Mouse (Mus musculus) kidney, embryonic 16.5 days (tissue): ENCODE results near the gene Pelo. TPM values are rescaled to one million over a fixed set of nuclear protein-coding genes. Genes with fewer than 3 reads are reported as not detected.

Experiments used
- ATAC-seq: fragments of 200-750 bp; cut with Nextera tagmentation; 2 replicates; pipeline ENCODE4 v1.8.0; 2017; ENCODE audit warnings: moderate TSS enrichment; ENCODE audit not compliant: low FRiP score, low TSS enrichment
- H3K27ac ChIP-seq: fragments of 300-500 bp; sonication (generic); 2 replicates; pipeline ENCODE4 v1.5.1; 2014; ENCODE audit warnings: low read length
- H3K27me3 ChIP-seq: fragments of 300-500 bp; sonication (generic); 2 replicates; pipeline ENCODE4 v1.6.1; 2014; ENCODE audit warnings: low read length, control low read depth, mixed read lengths; ENCODE audit not compliant: insufficient read depth
- H3K36me3 ChIP-seq: fragments of 300-500 bp; sonication (generic); 2 replicates; pipeline ENCODE4 v1.6.1; 2014; ENCODE audit warnings: low read length, control low read depth, mixed read lengths; ENCODE audit not compliant: insufficient read depth
- H3K4me1 ChIP-seq: fragments of 300-500 bp; sonication (generic); 2 replicates; pipeline ENCODE4 v1.6.1; 2014; ENCODE audit warnings: low read length, control low read depth, mixed read lengths; ENCODE audit not compliant: insufficient read depth
- H3K4me2 ChIP-seq: fragments of 300-500 bp; sonication (generic); replicated peaks from 2 replicates; pipeline ENCODE4 v1.6.1; 2014; ENCODE audit warnings: low read depth, low read length
- H3K4me3 ChIP-seq: fragments of 300-500 bp; sonication (generic); 2 replicates; pipeline ENCODE4 v1.5.1; 2014; ENCODE audit warnings: mild to moderate bottlenecking, low read length
- H3K9ac ChIP-seq: fragments of 300-500 bp; sonication (generic); replicated peaks from 2 replicates; pipeline ENCODE4 v1.6.1; 2014; ENCODE audit warnings: low read length
- H3K9me3 ChIP-seq: fragments of 300-500 bp; sonication (generic); 2 replicates; pipeline ENCODE4 v1.6.1; 2016; ENCODE audit warnings: low read length, control low read depth
- WGBS: fragments of 180-500 bp; shearing (Covaris S2); extraction: QIAGEN DNeasy Blood & Tissue Kit; methylation state at CpG from one replicate; pipeline ENCODE4 v1.1.7; 2014; 5-methylcytosine and 5-hydroxymethylcytosine counted together
- polyA plus RNA-seq: library from polyadenylated mRNA; unstranded; fragments of >200 nt; fragmentation: Nextera tagmentation; extraction: Ambion mirVana; gene quantifications from 2 replicates; pipeline ENCODE4 v1.2.1, GENCODE M21; 2015

Pelo gene
- polyA plus RNA-seq, 1 experiment from 2014 or later, result 5.8 TPM

DNA sequence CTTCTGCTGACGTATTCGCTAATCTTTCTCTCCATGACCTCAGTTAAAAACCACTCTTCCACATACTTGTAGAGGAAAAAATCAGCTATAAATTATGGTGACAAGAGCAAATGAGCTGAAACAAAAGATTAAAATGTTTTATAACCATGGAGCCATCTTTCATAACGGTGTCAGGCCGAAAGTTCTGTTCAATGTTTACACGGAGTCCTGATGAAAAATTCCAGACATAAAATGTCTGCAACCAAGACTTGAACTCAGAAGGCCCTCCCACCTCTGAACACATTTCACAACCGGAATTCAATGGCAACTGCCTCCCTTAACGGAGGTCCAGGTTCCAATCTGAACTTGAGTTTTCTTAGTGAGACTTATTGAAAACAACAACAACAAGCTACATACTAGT is 7.6 kb downstream of the Pelo start:
- no peak for ATAC-seq
- no peaks in the 10 kb centered on the region for H3K27me3 ChIP-seq
- H3K27ac ChIP-seq, result no peak overlapping the region
- no peak overlapping the region for H3K9ac ChIP-seq
- H3K36me3 ChIP-seq, result peaks cover 9% of the 10 kb centered on the region
- no peak overlapping the region for H3K4me3 ChIP-seq
- WGBS, result 47% methylated on average over 7 of the region's 7 CpGs
- H3K4me2 ChIP-seq, result no peak overlapping the region
- peaks cover 13% of the 10 kb centered on the region; the same call in 1 of the 2 replicates for H3K4me1 ChIP-seq
- H3K9me3 ChIP-seq, result no peaks in the 10 kb centered on the region

- 86% methylated on average over 3 of the region's 3 CpGs for WGBS
Observed at GRCm38 (mm10) chr13:115079996-115080585, 9.9 kb downstream of the Pelo start.

DNA sequence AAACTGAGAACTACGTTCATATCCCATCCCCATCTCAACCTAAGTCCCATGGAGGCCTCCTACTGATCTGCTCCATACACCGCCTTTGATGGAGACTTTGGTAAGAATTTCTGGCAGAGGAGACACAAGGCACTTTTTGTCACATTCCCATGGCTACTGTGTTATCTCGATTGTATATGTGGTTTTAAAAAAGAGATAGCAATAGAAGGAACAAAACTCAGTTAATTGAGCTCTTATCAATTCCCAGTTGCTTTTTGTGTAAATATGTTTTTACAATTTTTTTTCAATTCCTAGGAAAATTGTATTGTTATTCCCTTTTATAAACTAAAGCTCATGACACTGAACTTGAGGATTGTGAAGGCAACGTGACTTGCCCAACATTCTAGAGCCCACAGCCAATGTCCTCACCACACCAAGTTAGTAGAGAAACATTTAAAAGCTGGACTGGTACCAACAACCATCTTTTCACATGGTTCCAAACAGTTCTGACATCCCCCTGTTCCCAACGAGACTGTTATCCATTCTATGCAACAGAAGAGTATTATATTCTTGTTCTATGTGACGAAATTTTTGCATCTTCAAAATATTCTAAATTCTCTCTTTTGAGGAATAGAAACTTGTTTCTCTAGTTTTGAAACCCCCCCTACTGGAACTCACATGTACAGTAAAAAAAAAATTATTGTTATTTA is 10.8 kb downstream of the Pelo start:
- no peak overlapping the region for H3K4me3 ChIP-seq
- H3K27ac ChIP-seq, result no peak overlapping the region
- no peak for ATAC-seq
- no peak overlapping the region for H3K9ac ChIP-seq
- no peaks in the 10 kb centered on the region for H3K9me3 ChIP-seq
- H3K4me2 ChIP-seq, result no peak overlapping the region
- H3K4me1 ChIP-seq, result peaks cover 10% of the 10 kb centered on the region; the same call in 1 of the 2 replicates
- no peaks in the 10 kb centered on the region for H3K27me3 ChIP-seq
- no peaks in the 10 kb centered on the region for H3K36me3 ChIP-seq
- WGBS, result 87% methylated on average over 6 of the region's 6 CpGs

More at GRCm38 (mm10) chr13:115079996-115080585, 9.9 kb downstream of the Pelo start:
- no peaks in the 10 kb centered on the region for H3K27me3 ChIP-seq
- H3K27ac ChIP-seq, result no peak overlapping the region
- H3K36me3 ChIP-seq, result no peaks in the 10 kb centered on the region
- ATAC-seq, result no peak
- H3K9me3 ChIP-seq, result no peaks in the 10 kb centered on the region
- no peak overlapping the region for H3K9ac ChIP-seq
- H3K4me1 ChIP-seq, result peaks cover 10% of the 10 kb centered on the region; the same call in 1 of the 2 replicates
- H3K4me3 ChIP-seq, result no peak overlapping the region
- no peak overlapping the region for H3K4me2 ChIP-seq

GRCm38 (mm10) chr13:115077346-115078134 is 12.4 kb downstream of the Pelo start:
- peaks cover 13% of the 10 kb centered on the region for H3K4me1 ChIP-seq
- H3K9me3 ChIP-seq, result no peaks in the 10 kb centered on the region
- peak; percentile 20; the same call in 1 of the 2 replicates for ATAC-seq
- H3K4me2 ChIP-seq, result no peak overlapping the region
- no peaks in the 10 kb centered on the region for H3K36me3 ChIP-seq
- H3K9ac ChIP-seq, result no peak overlapping the region
- no peak overlapping the region for H3K27ac ChIP-seq
- WGBS, result 75% methylated on average over 9 of the region's 9 CpGs
- H3K4me3 ChIP-seq, result no peak overlapping the region
- no peaks in the 10 kb centered on the region for H3K27me3 ChIP-seq

DNA sequence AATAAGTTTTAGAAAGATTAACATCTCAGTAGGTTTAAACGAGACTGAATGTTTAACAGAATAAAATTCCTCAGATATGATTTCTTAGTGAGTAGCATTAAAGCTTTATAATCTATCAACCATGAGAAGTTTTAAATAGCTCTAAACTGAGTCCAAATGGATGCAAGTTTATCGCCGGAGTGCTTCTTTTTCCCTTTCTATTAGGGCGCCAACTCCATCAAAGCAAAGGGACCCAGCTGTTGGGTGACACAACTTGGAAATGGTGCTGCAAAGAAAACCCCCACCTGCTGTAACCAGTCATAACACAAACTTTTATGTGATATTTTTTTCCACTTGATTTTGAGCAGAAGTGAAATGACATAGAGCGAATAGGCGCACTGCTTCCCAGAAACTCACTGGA is 17.6 kb downstream of the Pelo start:
- no peak overlapping the region for H3K9ac ChIP-seq
- H3K9me3 ChIP-seq, result no peaks in the 10 kb centered on the region
- WGBS, result 70% methylated on average over 6 of the region's 6 CpGs
- H3K36me3 ChIP-seq, result no peaks in the 10 kb centered on the region
- H3K4me3 ChIP-seq, result no peak overlapping the region
- no peak for ATAC-seq
- no peak overlapping the region for H3K4me2 ChIP-seq
- peaks cover 20% of the 10 kb centered on the region for H3K4me1 ChIP-seq
- H3K27me3 ChIP-seq, result no peaks in the 10 kb centered on the region
- no peak overlapping the region for H3K27ac ChIP-seq

DNA sequence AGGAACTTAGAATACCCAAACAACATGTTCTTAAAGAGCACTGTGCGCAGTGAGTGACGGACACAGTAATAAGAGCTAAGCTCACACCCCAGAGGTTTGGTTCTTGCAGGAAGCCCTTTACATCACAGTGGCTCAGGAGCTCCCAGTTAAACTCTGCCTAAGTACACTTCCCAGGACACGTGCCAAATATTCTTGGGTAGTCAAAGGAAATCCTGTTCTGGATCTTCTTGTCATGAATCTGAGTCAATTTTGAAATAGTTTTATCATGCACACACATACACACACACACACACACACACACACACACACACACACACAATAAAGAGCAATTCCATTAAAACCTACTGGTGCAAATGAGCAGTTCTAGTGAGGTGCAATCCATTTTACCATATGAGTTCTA is 18.6 kb downstream of the Pelo start:
- no peak for ATAC-seq
- H3K4me1 ChIP-seq, result peaks cover 22% of the 10 kb centered on the region
- H3K36me3 ChIP-seq, result no peaks in the 10 kb centered on the region
- no peak overlapping the region for H3K27ac ChIP-seq
- 81% methylated on average over 3 of the region's 3 CpGs for WGBS
- no peak overlapping the region for H3K4me2 ChIP-seq
- no peaks in the 10 kb centered on the region for H3K27me3 ChIP-seq
- no peaks in the 10 kb centered on the region for H3K9me3 ChIP-seq
- no peak overlapping the region for H3K9ac ChIP-seq
- H3K4me3 ChIP-seq, result no peak overlapping the region

DNA sequence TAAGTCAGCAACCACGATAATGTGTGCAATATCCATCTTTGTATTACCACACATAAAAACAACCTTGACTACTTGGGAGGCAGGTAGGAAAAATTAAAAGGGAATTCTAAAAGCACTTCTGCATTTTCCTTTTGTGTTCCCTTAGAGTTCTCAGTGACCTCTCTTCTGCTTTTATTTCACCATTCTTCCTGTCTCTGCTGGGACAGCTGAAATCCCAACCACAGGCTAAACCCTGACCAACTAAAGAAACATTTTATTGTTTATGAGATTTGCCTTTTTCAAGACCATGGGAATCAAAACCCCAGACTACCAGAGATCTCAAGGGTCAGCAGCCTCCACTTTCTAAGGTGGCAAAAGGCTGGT is 22.0 kb downstream of the Pelo start:
- no peak overlapping the region for H3K4me2 ChIP-seq
- no peaks in the 10 kb centered on the region for H3K9me3 ChIP-seq
- no peak overlapping the region for H3K9ac ChIP-seq
- peak overlapping the region; percentile 79 for H3K27ac ChIP-seq
- ATAC-seq, result peak; percentile 35; the same call in 1 of the 2 replicates
- no peak overlapping the region for H3K4me3 ChIP-seq
- peaks cover 26% of the 10 kb centered on the region for H3K4me1 ChIP-seq
- H3K27me3 ChIP-seq, result no peaks in the 10 kb centered on the region
- WGBS, result 58% methylated on average over 1 of the region's 1 CpGs
- no peaks in the 10 kb centered on the region for H3K36me3 ChIP-seq

DNA sequence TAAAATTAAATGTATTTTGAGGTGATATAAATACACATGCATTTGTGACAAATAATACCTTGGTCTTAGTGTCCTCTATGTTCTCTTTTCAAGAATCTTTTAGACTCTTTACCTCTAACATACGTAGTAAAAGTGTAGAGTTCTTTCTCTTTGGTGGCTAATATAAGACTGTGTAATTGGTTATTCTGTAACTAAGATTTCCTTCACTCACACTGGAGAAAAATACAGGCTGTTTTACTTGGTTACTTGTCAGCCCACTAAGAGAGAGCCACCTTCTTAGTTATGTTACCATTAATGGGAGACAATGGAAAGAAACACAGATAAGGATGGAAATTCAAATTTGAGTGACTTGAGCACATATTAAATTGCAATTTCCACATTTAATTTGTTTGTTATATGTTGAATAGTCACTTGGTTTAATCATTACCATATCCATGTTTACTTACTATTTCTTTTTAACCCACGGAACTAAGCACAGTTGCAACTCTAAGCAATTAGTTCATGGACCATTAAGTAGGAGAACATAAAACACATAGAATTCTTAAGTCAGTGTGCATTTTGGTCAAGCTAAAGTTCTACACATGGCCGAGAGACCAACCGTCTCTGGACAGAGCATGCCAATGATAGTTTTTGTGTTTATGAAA is 22.5 kb downstream of the Pelo start:
- Histone ChIP-seq H3K27ac (peak overlapping the region; percentile 79), H3K36me3 (no peaks in the 10 kb centered on the region), H3K27me3 (no peaks in the 10 kb centered on the region), H3K9me3 (no peaks in the 10 kb centered on the region), H3K9ac (no peak overlapping the region), H3K4me3 (no peak overlapping the region), H3K4me2 (no peak overlapping the region), H3K4me1 (peaks cover 22% of the 10 kb centered on the region)
- 59% methylated on average over 4 of the region's 4 CpGs for WGBS
- peak; percentile 88 for ATAC-seq

GRCm38 (mm10) chr13:115057555-115057954 is 32.4 kb downstream of the Pelo start:
- Histone ChIP-seq H3K4me3 (no peak overlapping the region), H3K27me3 (no peaks in the 10 kb centered on the region), H3K27ac (no peak overlapping the region), H3K4me2 (no peak overlapping the region), H3K36me3 (no peaks in the 10 kb centered on the region), H3K4me1 (peaks cover 17% of the 10 kb centered on the region), H3K9ac (no peak overlapping the region), H3K9me3 (no peaks in the 10 kb centered on the region)
- ATAC-seq, result no peak
- 78% methylated on average over 5 of the region's 5 CpGs for WGBS
